Mouse (Mus musculus) heart, embryonic 13.5 days (tissue): ENCODE measurements around the gene Ephx1. TPM values are rescaled to one million over a fixed set of nuclear protein-coding genes. Genes with fewer than 3 reads are reported as not detected.
A peak's percentile ranks its signal among the peaks of the same experiment; 100 is the strongest.

Experiments
- ATAC-seq: fragments of 200-750 bp; cut with Nextera tagmentation; 2 replicates; pipeline ENCODE4 v1.8.0; 2017; ENCODE audit warnings: moderate TSS enrichment; ENCODE audit not compliant: insufficient number of reproducible peaks, low FRiP score, low TSS enrichment; ENCODE audit errors: extremely low read depth
- H3K27ac ChIP-seq: fragments of 300-500 bp; sonication (generic); replicated peaks from 2 replicates; pipeline ENCODE4 v1.5.1; 2015; ENCODE audit warnings: moderate library complexity, mild to moderate bottlenecking, inconsistent platforms
- H3K27me3 ChIP-seq: fragments of 300-500 bp; sonication (generic); replicated peaks from 2 replicates; pipeline ENCODE4 v1.6.1; 2015; ENCODE audit warnings: mild to moderate bottlenecking, inconsistent platforms
- H3K36me3 ChIP-seq: fragments of 300-500 bp; sonication (generic); 2 replicates; pipeline ENCODE4 v1.6.1; 2015; ENCODE audit warnings: mild to moderate bottlenecking, inconsistent platforms
- H3K4me1 ChIP-seq: fragments of 300-500 bp; sonication (generic); 2 replicates; pipeline ENCODE4 v1.6.1; 2015; ENCODE audit warnings: inconsistent platforms
- H3K4me2 ChIP-seq: fragments of 300-500 bp; sonication (generic); 2 replicates; pipeline ENCODE4 v1.6.1; 2015; ENCODE audit warnings: inconsistent platforms, mild to moderate bottlenecking, moderate library complexity
- H3K4me3 ChIP-seq: fragments of 300-500 bp; sonication (generic); 2 replicates; pipeline ENCODE4 v1.5.1; 2015; ENCODE audit warnings: moderate library complexity, mild to moderate bottlenecking, inconsistent platforms
- H3K9ac ChIP-seq: fragments of 300-500 bp; sonication (generic); 2 replicates; pipeline ENCODE4 v1.6.1; 2015; ENCODE audit warnings: inconsistent platforms, mild to moderate bottlenecking, moderate library complexity
- H3K9me3 ChIP-seq: fragments of 300-500 bp; sonication (generic); 2 replicates; pipeline ENCODE4 v1.6.1; 2016; ENCODE audit warnings: inconsistent platforms
- WGBS: fragments of 180-500 bp; shearing (Covaris S2); methylation state at CpG from one replicate; pipeline ENCODE4 v1.1.7; 2015; ENCODE audit warnings: mixed read lengths; 5-methylcytosine and 5-hydroxymethylcytosine counted together
- polyA plus RNA-seq: library from polyadenylated mRNA; unstranded; fragments of >200 nt; fragmentation: Nextera tagmentation; extraction: Ambion mirVana; gene quantifications from 2 replicates; pipeline ENCODE4 v1.2.1, GENCODE M21; 2015

Gene Ephx1
- polyA plus RNA-seq, result 5.6 and 6.0 TPM in 2 replicates

DNA sequence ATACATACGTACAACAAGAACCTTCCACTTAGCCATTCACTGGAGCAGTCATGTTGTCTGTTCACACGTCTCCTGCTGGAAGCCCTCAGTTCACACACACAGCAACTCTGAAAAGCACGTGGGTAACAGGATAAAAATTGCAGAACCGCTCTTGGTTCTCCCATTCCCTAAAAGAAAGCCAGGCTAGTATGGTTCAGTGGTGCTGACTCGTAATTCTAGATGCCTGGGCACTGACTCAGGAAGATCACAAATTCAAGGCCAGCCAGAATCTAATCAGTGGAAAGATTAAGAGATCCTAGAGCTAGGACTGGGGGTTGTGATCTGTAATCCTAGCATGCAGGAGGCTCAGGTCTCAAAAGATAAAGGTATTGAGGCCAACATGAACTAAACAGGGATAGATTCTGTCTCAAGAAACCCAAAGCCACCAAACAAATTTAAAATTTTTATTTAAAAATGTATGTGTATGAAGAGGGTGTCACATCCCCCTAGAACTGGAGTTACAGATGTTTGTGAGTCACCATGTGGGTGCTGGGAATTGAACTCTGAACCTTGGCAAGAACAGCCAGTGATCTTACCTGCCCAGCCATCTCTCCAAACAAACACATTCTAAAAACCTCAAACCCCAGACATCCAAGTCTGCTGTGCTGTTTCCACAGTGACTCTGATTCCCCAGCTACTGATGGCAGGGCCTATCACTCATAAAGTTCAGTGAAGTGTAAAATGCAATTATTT is at the start of gene Ephx1:
Gene Ephx1, minus strand, starts transcription at position 149 of the 732 bp plus-strand sequence.
- 39% methylated on average over 5 of the region's 5 CpGs for WGBS
- peaks cover 9% of the 10 kb centered on the region for H3K4me1 ChIP-seq
- H3K4me2 ChIP-seq, result no peak within 1 kb of the TSS
- H3K27me3 ChIP-seq, result peaks cover 12% of the 10 kb centered on the region; the same call in 1 of the 2 replicates
- no peaks in the 10 kb centered on the region for H3K9me3 ChIP-seq
- H3K9ac ChIP-seq, result no peak within 1 kb of the TSS
- ATAC-seq, result no peak
- H3K27ac ChIP-seq, result no peak within 1 kb of the TSS
- no peaks in the 10 kb centered on the region for H3K36me3 ChIP-seq
- H3K4me3 ChIP-seq, result no peak within 1 kb of the TSS

DNA sequence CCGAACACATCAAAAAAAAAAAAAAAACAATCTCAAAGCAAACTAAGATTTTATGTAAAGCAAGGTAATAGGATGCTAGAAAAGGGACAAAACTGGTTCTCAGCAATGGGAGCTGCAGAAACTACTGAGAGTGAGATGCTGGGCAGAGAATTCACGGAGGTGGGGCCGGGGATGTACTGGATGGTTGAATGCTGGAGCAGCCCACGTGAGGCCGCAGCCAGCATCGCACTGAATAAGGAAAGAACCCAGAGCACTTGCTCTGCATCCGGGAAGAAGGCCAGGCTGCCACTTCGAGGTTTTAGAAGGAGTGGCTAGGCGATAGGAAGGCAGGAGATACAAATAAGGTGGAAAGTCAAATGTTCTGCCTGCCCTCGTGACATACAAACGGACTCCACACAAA is 49.0 kb upstream of the Ephx1 start:
- Histone ChIP-seq H3K4me1 (peaks cover under 1% of the 10 kb centered on the region; the same call in 1 of the 2 replicates), H3K4me3 (no peak overlapping the region), H3K9me3 (no peaks in the 10 kb centered on the region), H3K4me2 (no peak overlapping the region), H3K9ac (no peak overlapping the region), H3K36me3 (no peaks in the 10 kb centered on the region), H3K27me3 (peaks cover 4% of the 10 kb centered on the region; the same call in 1 of the 2 replicates), H3K27ac (no peak overlapping the region)
- 55% methylated on average over 11 of the region's 11 CpGs for WGBS
- no peak for ATAC-seq

DNA sequence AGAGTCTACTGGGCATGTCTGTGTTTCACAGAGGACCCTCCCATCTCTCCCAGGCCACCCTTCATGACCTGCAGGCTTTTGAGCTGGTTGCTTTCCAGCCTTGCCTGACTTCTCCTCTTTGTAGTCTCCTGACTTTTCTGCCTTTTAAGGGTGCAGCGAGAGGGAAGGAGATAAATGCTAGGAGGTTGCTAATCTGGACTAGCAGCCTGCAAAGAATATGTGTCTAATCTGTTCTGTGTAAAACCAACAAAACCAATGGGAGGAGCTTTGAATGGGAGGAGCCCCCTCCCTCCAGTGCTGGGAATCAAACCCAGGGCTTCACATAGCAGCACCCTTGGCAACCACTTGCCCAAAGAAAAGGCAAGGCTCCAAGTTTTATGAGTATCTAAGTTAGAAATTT is 47.6 kb upstream of the Ephx1 start:
- no peak for ATAC-seq
- Histone ChIP-seq H3K4me3 (no peak overlapping the region), H3K4me2 (no peak overlapping the region), H3K36me3 (no peaks in the 10 kb centered on the region), H3K9ac (no peak overlapping the region), H3K27ac (no peak overlapping the region), H3K4me1 (peaks cover 9% of the 10 kb centered on the region), H3K27me3 (0 out of 2 replicates have a peak, but pooled peaks cover 4% of the 10 kb centered on the region), H3K9me3 (no peaks in the 10 kb centered on the region)
- WGBS, result 56% methylated on average over 1 of the region's 1 CpGs

DNA sequence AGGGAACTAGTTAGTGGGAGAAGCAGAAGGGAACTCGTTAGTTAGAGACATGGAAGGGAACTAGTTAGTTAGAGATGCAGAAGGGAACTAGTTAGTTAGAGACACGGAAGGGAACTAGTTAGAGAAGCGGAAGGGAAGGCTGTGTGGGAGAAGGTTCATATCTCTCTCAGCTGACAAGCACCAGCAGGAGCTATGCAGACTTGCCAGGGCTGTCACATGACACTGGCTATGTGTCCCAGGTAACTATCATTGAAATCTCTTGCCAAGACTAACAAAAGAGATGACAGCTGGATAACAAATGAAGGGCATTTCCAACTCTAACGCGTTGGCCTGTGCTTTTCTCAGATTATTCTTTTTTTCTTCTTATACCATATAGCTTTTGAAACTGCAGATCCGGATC is 43.9 kb upstream of the Ephx1 start:
- 56% methylated on average over 6 of the region's 6 CpGs for WGBS
- Histone ChIP-seq H3K4me3 (no peak overlapping the region), H3K27me3 (no peaks in the 10 kb centered on the region), H3K4me1 (peaks cover 10% of the 10 kb centered on the region), H3K27ac (no peak overlapping the region), H3K4me2 (no peak overlapping the region), H3K36me3 (no peaks in the 10 kb centered on the region), H3K9me3 (no peaks in the 10 kb centered on the region), H3K9ac (no peak overlapping the region)
- no peak for ATAC-seq

DNA sequence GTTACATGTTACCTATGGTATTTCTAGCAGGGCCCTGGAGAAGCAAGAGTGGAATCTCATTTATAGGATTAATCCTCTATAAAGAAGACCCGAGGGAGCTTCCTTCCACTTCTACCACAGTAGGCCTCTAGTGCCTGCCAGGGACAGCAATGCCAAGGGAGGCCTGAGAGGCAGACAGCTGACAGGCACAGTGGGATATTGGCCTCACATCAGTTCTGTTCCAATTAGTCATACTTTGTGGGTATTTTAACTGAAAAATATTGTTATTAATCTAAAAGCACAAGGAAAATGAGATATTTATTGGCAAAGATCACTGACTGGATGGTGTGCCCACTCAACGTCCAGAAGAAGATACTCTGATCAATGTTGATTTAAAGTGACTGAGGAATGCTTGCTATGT is 43.3 kb upstream of the Ephx1 start:
- 58% methylated on average over 2 of the region's 2 CpGs for WGBS
- ATAC-seq, result no peak
- no peak overlapping the region for H3K4me2 ChIP-seq
- H3K36me3 ChIP-seq, result no peaks in the 10 kb centered on the region
- no peak overlapping the region for H3K4me3 ChIP-seq
- no peaks in the 10 kb centered on the region for H3K9me3 ChIP-seq
- no peaks in the 10 kb centered on the region for H3K27me3 ChIP-seq
- H3K27ac ChIP-seq, result no peak overlapping the region
- H3K9ac ChIP-seq, result no peak overlapping the region
- peaks cover 10% of the 10 kb centered on the region for H3K4me1 ChIP-seq

DNA sequence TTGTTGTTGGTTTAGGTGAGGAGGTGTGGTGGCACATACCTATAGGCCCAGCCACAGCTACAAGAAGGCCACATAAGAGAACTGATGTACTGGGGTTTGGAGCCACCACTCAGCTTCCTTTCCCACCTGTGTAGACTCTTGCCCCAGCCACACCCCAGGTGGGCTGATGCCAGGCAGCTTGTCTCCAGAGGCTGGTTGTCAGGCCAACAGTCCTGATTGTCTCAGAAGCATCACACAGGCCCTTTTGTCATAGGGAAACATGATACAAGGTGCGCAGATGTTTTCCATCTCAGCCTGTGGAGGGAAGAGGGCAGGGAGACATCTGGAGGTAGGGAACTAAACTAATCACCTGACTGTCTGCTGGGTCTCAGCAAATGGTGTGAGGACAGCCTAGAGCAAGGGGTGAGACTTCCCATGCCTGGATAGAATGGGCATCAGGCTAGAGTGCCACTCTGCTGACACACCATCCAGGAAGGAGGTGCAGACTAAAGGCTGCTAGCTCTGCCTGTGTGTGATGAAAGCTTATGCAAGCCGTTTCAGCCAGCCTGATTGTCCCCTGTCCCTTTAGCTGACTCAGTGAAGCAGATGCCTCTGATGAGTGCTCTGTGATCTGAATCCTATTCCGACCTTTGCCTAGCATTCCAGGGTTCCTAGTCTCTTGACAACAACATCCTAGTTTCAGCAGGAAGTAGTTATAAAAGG is 41.2 kb upstream of the Ephx1 start:
- Histone ChIP-seq H3K27me3 (no peaks in the 10 kb centered on the region), H3K9ac (no peak overlapping the region), H3K9me3 (0 out of 2 replicates have a peak, but pooled peaks cover 1% of the 10 kb centered on the region), H3K27ac (no peak overlapping the region), H3K4me3 (no peak overlapping the region), H3K4me1 (peaks cover 10% of the 10 kb centered on the region), H3K4me2 (no peak overlapping the region), H3K36me3 (no peaks in the 10 kb centered on the region)
- no peak for ATAC-seq
- 51% methylated on average over 3 of the region's 3 CpGs for WGBS

DNA sequence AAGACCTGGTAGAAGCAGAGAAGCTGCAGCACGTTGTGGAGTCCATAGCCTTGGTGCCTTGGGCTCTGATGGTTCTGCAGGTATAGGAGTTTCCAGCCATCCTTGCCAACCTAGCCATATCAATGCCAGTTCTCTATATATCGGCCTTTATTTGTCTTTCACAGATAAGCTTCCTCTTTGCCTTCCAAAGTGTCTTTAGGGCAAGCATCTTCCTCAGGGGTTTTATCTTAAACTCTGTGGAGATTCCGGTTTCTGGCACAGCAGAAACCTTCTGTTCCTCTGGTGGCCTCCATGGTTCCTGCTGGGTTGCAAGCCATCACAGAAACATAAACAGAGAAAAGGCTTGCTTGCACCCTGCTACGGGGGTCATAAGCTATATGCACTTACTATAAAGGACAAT is 32.2 kb upstream of the Ephx1 start:
- no peak for ATAC-seq
- no peak overlapping the region for H3K9ac ChIP-seq
- 0 out of 2 replicates have a peak, but pooled peaks cover 3% of the 10 kb centered on the region for H3K27me3 ChIP-seq
- H3K4me2 ChIP-seq, result no peak overlapping the region
- H3K4me1 ChIP-seq, result no peaks in the 10 kb centered on the region
- no peak overlapping the region for H3K4me3 ChIP-seq
- H3K9me3 ChIP-seq, result 0 out of 2 replicates have a peak, but pooled peaks cover 5% of the 10 kb centered on the region
- H3K36me3 ChIP-seq, result no peaks in the 10 kb centered on the region
- no peak overlapping the region for H3K27ac ChIP-seq
- 54% methylated on average over 4 of the region's 4 CpGs for WGBS

DNA sequence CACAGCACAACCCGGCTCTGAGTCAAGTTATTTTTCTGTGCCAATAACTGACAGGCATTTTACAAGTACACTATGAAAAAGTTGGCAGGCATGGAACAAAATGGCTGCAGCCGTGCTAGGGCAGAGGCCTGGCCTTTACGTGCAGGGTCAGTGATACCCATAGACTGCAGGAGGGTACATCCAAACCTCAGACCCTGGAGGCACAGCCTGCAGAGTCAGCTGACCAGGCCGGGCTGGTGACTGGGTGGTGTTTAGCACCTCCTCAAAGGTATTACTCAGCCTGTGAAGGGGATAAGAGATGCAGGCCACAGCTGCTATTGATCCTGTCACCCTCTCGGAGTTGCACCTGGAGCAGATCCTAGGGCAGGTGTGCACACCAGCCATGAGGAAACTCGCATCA is 30.2 kb upstream of the Ephx1 start, which contains the start of gene 9130409I23Rik:
Gene 9130409I23Rik, plus strand, starts transcription at position 301 of the 400 bp plus-strand sequence.
- Histone ChIP-seq H3K4me2 (no peak within 1 kb of the TSS), H3K4me1 (no peaks in the 10 kb centered on the region), H3K9ac (no peak within 1 kb of the TSS), H3K4me3 (no peak within 1 kb of the TSS), H3K9me3 (no peaks in the 10 kb centered on the region), H3K27me3 (peaks cover 8% of the 10 kb centered on the region; the same call in 1 of the 2 replicates), H3K27ac (no peak within 1 kb of the TSS), H3K36me3 (no peaks in the 10 kb centered on the region)
- ATAC-seq, result no peak
- 75% methylated on average over 6 of the region's 6 CpGs for WGBS

DNA sequence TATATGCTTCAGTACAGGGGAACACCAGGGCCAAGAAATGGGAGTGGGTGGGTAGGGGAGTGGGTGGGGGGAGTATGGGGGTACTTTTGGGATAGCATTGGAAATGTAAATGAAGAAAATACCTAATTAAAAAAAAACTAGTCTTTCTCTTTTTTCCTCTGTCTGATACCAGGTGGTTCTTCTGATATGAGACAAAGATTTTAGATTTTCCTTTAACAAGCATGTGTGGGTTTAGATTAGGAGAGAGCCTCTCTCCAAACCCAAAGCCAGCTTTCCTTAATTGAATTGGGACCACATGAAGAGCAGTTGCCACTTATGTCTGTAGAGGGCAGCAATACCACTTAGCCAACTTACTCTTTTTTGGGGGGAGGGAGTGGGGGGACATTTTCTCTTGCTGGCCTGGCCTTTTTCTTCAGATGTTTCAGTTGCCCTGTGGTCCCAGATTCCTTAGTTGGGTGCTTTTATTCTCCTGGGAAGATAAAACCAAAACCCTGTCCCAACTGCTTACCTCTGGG is 28.7 kb upstream of the Ephx1 start:
- no peak overlapping the region for H3K9ac ChIP-seq
- H3K36me3 ChIP-seq, result no peaks in the 10 kb centered on the region
- no peaks in the 10 kb centered on the region for H3K9me3 ChIP-seq
- H3K27me3 ChIP-seq, result peaks cover 9% of the 10 kb centered on the region; the same call in 1 of the 2 replicates
- H3K4me2 ChIP-seq, result no peak overlapping the region
- no peak for ATAC-seq
- no peak overlapping the region for H3K4me3 ChIP-seq
- no peaks in the 10 kb centered on the region for H3K4me1 ChIP-seq
- no peak overlapping the region for H3K27ac ChIP-seq

DNA sequence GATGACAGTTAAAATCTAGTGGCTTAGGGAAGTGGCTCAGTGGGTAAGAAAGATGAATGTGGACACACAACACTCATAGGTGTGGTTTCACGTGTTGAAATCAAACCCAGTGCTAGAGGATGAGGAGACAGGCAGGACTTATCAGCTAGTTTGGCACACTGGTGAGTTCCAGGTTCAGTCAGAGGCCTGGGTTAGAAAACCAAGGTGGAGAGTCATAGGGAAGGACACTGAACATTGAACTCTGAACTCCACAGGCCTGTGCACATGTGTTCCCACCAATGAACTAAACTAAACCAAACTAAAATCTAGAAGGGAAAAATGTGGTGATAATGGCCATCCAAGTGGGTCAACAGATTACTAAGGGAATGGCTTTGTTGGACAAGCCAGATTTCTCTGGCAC is 26.8 kb upstream of the Ephx1 start:
- no peaks in the 10 kb centered on the region for H3K9me3 ChIP-seq
- ATAC-seq, result no peak
- WGBS, result 48% methylated on average over 1 of the region's 1 CpGs
- peaks cover 12% of the 10 kb centered on the region; the same call in 1 of the 2 replicates for H3K27me3 ChIP-seq
- H3K36me3 ChIP-seq, result no peaks in the 10 kb centered on the region
- H3K4me2 ChIP-seq, result no peak overlapping the region
- H3K4me1 ChIP-seq, result no peaks in the 10 kb centered on the region
- no peak overlapping the region for H3K27ac ChIP-seq
- no peak overlapping the region for H3K4me3 ChIP-seq
- H3K9ac ChIP-seq, result no peak overlapping the region

DNA sequence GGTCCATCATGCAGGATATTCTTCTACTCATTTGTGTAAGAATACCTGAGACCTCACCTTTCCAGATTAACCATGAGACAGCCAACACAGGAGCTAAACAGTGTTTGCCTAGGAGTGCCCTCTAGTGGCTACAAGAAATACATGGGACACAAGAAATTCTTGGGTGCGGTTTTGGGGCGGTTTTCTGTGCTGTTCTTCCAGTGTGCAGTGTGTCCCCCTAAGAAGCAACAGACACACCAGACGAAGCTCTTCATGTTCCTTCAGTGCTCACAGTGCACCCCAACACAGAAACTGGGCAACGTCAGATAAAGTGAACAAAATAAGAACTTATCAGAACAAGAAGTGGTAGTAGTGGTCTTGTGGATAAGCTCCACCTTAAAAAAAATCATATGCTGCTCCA is 18.9 kb upstream of the Ephx1 start:
- H3K36me3 ChIP-seq, result no peaks in the 10 kb centered on the region
- no peak overlapping the region for H3K4me3 ChIP-seq
- no peaks in the 10 kb centered on the region for H3K4me1 ChIP-seq
- H3K9ac ChIP-seq, result no peak overlapping the region
- H3K9me3 ChIP-seq, result no peaks in the 10 kb centered on the region
- peaks cover 19% of the 10 kb centered on the region; the same call in 1 of the 2 replicates for H3K27me3 ChIP-seq
- no peak for ATAC-seq
- WGBS, result 6% methylated on average over 4 of the region's 4 CpGs
- H3K27ac ChIP-seq, result no peak overlapping the region
- peak overlapping the region; percentile 38; the same call in 1 of the 2 replicates for H3K4me2 ChIP-seq
